Mouse (Mus musculus): ENCODE data around the gene Epas1.
A peak's percentile ranks its signal among the peaks of the same experiment; 100 is the strongest.

Gene Epas1

DNA sequence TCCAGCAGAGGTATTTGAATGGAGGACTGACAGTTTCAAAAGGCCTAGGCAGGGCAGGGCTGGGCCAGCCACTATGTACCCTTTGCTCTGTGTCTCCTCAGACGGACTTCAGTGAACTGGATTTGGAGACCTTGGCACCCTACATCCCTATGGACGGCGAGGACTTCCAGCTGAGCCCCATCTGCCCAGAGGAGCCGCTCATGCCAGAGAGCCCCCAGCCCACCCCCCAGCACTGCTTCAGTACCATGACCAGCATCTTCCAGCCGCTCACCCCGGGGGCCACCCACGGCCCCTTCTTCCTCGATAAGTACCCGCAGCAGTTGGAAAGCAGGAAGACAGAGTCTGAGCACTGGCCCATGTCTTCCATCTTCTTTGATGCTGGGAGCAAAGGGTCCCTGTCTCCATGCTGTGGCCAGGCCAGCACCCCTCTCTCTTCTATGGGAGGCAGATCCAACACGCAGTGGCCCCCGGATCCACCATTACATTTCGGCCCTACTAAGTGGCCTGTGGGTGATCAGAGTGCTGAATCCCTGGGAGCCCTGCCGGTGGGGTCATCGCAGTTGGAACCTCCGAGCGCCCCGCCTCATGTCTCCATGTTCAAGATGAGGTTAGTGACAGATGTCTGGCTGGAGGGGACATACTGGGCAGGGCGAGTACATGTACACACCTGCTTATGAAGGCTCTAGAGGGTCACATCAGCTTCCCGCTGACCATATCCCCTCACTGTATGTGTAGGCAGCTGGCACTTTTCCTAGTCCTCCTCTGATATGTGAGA, 74.1 kb downstream of the Epas1 start:
- DNase-seq (ENCODE audit: low spot score in 2 of 2), result no peak

DNA sequence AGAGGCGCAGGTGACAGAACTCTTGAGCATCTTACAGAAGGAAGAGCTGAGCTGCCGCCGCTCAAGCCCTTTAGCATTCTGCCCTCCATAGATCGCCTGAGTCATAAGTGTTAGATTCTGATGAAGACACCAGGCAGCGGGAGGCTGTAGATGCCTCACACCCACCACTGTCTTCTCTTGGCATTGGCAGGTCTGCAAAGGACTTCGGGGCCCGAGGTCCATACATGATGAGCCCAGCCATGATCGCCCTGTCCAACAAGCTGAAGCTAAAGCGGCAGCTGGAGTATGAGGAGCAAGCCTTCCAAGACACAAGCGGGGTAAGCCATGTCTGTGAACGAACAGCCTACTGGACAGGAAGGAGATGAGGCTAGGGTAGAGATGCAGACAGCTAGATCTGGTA, 75.0 kb downstream of the Epas1 start:
- no peak for DNase-seq (ENCODE audit: low spot score in 2 of 2)

DNA sequence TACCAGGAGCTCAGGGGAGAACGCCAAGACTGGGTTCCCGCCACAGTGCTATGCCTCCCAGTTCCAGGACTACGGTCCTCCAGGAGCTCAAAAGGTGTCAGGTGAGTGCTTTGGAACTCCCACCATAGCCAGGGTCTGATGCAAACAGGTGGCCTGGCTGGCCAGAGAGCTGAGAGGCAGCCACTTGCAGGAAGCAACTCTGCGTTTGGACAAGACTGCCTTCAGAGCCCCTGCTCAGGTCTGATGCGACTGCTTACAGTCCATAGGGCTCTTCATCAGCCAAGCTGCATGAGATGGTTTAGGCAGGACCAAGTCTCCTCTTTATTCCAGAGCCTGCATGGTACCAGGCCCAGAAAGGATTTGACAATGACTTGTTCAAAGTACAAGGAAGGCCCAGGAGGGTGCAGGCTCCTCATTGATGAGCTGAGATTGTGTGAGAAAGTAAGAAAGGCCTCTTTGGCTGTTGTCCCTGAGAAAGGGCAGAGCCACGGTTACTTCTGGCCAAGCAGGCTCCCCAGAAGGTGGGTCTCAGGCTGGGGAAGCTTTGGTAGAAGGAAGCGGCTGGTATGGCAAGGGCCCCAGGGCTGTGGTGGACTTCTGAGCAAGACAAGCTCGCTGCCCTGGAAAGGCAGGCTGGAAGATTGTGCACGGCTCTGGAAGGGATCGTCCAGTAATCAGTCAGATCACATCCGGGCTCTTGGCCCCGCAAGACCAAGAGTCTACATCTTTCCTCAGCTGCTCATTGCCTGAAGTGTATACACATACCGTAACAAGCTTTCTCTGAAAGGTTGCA, 76.1 kb downstream of the Epas1 start:
- no peak for DNase-seq (ENCODE audit: low spot score in 2 of 2)

DNA sequence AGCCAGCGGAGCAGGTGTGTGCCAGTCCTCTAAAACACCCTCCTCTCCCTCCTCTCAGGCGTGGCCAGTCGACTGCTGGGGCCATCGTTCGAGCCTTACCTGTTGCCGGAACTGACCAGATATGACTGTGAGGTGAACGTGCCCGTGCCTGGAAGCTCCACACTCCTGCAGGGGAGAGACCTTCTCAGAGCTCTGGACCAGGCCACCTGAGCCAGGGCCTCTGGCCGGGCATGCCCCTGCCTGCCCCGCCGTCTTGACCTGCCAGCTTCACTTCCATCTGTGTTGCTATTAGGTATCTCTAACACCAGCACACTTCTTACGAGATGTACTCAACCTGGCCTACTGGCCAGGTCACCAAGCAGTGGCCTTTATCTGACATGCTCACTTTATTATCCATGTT, 77.4 kb downstream of the Epas1 start:
- DNase-seq (ENCODE audit: low spot score in 2 of 2), result no peak

DNA sequence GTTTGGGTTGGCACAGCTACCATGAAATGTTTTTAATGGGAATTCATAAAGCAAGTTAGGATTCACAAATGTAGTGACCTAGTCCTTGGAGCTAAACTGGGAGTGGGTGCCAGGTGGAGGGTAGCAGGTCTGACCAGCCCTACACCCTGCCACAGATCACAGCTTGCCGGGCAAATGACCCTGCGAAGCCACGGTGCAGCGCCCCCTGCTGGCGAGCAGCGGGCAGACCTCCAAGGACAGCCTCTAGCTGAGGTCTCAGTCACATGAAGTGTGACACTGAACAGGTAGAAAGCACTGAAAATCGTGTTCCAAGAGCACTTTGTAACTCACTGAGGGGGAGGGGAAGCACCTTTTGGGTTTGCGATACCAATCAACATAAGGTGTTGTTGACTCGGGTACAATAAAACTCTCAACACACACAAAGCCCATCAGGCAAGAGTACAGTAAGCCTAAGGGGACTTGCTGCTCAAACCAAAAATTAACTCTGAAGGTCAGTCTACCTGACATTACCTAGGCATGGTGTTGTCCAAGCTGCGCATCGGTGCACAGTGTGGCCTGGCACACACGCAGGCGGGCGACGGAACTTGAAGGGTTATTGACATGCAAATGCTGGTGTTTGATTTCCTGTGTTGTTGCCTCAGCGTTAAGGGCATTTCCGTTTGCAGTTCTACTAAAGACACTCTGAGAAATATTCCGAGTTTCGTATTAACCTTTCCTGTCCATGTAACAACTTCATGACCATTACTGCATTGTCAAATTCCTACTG, 79.2 kb downstream of the Epas1 start:
- peak in 1 of 2 experiments; percentile 19 for DNase-seq (ENCODE audit: low spot score in 2 of 2)

DNA sequence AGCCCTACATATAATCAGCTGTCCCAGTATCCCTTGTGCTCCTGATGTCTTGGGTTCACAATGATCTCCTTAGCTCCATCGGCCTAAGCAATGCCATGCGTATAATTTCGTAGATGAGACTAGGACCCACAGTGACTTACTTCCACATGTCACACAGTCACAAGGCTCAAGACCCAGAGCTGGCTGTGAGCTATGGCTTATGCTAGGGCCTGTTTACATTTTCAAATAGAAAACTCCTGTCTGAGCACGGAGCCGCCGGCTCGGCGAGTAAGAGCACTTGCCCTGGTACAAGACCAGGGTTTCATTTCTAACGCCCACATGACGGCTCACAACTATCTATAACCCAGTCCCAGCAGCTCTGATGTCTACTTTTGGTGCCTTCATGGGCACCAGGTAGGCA, 80.4 kb downstream of the Epas1 start:
- no peak for DNase-seq (ENCODE audit: low spot score in 2 of 2)

DNA sequence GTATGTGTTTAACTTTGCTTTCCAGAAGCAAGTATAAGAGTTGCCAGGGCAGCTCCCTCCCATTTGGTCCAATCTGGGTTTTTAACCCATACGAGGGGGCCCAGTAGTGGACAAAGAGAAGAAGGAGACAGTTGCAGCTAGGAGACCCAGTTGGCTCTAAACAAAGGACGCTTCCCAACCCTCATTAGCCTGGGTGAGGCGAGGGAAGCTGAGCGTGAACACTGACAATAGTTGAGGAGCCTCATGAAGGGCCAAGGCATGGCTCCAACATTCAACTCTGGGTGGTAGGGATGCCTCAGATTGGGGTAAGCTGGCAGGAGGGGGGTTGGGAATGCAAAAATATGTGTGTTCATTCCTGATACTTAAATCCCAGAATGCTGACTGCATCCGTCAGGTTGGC, 85.8 kb downstream of the Epas1 start:
- no peak for DNase-seq (ENCODE audit: low spot score in 2 of 2)

DNA sequence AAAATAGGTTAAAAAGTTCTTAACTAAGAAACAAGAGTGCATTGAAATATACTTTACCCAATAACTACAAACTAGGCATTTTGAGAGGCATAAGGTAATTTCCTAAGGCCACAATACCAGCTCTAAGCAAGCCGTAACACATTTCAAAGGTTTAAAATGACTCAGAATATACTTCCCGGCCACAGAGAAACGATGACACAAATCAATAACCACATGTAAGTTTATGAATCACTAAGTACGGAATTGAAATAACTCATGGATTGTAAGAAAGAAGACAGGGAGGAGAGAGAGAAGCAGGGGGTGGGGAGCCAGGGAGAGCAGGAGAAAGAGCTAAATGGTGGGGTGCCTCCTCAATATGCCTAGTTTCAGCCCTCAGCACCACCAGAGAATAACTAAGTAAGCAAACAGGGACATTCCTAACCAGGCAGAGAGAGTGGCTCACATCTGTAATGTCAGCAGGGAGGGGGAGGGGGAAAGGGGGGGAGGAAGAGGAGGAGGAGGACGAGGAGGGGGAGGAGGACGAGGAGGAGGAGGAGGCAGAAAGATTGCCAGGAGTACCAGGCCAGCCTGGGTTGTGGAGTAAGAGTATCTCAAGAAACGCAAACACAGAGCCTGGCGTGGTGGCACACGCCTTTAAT, 97.3 kb downstream of the Epas1 start:
- no peak for DNase-seq (ENCODE audit: low spot score in 2 of 2)

DNA sequence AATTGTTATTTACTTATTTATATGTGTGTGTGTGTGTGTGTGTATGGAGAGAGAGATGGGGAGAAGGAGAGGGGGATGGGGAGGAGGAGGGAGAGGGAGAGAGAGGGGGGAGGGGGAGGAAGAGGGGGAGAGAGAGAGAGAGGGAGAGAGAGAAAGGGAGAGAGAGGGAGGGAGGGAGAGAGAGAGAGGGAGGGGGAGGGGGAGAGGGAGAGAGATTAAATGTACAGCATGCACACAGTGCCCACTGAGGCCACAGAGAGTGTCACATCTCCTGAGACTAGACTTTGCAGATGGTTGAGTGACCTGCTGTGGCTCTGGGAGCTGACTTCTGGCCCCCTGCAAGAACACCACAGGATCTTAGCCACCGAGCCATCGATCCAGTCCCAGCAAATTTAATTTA, 98.3 kb downstream of the Epas1 start:
- DNase-seq (ENCODE audit: low spot score in 2 of 2), result no peak

DNA sequence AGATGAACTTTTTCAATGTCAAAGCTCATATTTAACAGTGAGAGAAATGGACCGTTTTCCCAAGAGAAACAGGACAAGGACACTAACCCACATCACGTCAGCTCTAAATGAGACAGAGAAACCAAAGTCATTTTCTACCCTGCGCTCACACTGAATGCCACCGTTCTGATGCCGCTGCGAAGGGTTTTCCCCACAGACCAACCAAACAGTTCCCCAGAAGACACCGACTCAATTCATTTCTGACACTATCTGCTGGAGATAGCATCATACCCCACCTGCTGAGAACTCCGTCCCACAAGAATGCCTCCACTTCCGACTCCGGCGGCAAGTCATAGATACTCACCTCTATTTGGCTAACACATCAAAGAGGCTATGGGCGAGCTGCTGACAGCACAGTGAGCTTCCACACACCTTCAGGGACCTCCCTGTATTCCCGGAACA, 99.1 kb downstream of the Epas1 start:
- no peak for DNase-seq (ENCODE audit: low spot score in 2 of 2)

DNA sequence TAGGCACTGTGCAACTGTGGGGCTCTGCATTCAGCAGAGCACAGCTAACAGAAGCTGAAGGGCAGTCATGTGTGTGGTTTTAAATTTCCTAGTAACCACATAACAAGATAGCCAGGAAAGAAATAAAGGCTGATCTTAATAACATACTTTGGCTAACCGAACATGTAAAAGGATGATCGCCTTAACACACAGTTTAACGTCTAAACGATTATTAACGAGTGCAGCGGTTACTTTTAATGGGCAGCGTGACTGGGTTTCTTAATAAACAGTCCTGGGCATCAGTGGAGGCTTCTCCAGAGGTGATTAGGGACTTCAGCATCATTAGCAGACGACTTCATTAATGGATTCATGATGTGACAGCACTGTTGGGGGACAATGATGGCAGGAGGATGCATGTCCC, 117.1 kb downstream of the Epas1 start:
- DNase-seq (ENCODE audit: low spot score in 2 of 2), result no peak

DNA sequence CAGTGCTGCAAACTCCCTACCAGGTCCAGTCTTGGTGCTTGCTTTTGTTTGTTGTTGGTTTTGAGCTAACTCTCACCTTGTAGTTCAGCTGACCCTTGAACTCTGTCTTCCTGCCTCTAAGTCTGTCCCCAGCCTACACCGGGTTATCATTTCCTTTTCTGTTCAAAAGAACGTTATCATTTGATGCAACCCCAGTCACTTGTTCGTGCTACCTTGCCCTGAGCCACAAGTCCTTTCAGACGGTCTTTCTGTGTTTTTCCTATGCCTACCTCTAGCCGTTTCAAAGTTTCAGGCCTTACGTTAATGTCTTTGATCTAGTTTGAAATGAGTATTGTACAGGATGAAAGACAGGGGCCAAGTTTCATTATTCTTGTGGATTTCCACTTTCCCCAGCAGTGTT, 119.1 kb downstream of the Epas1 start:
- DNase-seq (ENCODE audit: low spot score in 2 of 2), result no peak

DNA sequence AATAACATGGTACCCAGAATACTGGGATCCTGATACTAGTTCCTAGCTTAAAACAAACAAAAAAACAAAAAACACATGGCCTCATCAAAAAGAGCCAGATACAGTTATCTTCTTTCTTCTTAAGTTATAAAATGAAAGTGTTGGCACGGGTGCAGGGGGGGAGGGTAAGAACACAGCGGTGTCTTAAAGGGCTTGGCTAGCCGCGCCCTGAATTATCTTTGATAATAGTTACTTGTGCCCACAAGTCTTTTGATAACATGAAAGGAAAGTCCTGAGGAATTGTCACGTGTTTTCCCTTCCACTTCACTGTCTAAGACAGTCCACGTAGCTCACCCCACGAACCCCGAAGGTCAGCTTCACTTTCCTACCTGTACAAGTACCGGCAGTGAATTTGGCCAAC, 123.4 kb downstream of the Epas1 start:
- no peak for DNase-seq (ENCODE audit: low spot score in 2 of 2)

DNA sequence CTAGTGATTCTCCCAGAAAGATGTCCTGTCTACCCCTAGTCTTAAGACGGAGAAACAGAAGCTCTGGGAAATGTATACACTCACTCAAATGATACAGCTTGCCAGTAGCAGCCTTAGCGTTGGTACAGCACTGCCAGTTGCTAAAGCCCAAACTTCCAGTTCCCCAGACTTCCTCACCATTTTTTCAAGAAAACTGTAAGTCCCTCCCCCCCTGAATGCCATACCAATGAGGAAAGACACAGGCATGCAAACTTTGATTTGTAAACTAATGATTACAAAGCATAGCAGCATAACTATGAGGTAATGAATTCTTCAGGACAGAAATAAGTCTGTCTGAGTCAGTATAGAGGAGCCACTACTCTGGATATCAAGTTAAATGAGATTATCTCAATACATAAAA, 124.2 kb downstream of the Epas1 start:
- no peak for DNase-seq (ENCODE audit: low spot score in 2 of 2)

DNA sequence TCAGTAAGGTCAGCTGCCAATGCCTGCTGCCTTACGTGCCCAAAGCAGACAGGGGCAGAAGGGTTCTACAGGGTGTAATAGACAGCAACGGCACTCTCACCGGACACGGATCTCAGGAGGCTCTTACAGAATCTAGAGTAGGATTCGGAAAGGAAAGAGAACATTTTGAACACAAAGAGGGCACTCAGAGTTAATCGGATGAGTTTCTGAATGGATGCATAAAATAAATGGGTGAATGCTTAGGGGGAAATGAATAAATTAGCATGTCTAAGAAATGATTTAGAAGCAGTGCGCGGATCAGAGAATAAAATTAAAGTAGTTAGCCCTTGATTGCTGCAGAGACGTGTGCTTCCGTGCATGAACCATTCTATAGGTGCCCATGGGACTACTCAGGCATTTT, 126.6 kb downstream of the Epas1 start:
- DNase-seq (ENCODE audit: low spot score in 2 of 2), result no peak

DNA sequence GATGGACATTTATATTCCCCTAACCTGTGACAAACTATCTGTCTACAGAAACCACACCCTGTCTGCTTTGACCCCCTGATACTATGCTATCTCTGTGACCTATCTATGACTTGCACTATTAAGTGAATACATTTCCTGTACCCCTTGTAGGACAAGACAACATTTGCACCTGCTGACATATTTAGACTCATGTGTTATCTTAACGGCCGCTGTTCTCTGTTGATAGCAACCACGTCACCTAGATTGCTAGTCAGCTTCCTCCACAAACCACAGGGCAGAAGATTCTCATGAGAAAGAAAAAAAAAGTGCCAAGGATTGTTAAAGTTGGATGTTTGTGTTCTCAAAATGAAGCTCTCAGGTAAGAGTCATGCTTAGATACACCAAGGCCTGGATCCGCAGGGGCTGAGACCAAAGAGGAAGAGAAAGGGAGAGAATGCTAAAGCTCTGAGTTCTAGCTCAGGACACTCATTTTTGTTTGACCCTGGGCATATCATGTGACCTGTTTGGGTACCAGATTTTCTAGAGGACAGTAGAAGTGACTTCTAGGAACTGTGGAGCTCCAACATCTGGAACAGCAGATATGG, 127.1 kb downstream of the Epas1 start:
- DNase-seq (ENCODE audit: low spot score in 2 of 2), result peak; percentile 6 to 28
